Mouse (Mus musculus) ovary, postnatal 10 days (tissue): ENCODE measurements around the gene Nfya.
A peak's percentile ranks its signal among the peaks of the same experiment; 100 is the strongest.

Experiments used
- DNase-seq: peaks from one replicate; pipeline ENCODE4 v3.0.0; 2022; ENCODE audit warnings: low spot score

The Nfya gene

GRCm38 (mm10) chr17:48430394-48430793 is 20.7 kb upstream of the Nfya start:
- DNase-seq, result no peak

GRCm38 (mm10) chr17:48427852-48428530 is 18.3 kb upstream of the Nfya start:
- no peak for DNase-seq

GRCm38 (mm10) chr17:48426991-48427750 is 17.5 kb upstream of the Nfya start:
- no peak for DNase-seq

- DNase-seq, result no peak
These were observed 16.3 kb upstream of the Nfya start for GRCm38 (mm10) chr17:48425823-48426612.

GRCm38 (mm10) chr17:48424237-48424636 is 14.5 kb upstream of the Nfya start:
- DNase-seq, result no peak

- no peak for DNase-seq
These were observed 9.9 kb upstream of the Nfya start for GRCm38 (mm10) chr17:48419571-48419970.

GRCm38 (mm10) chr17:48418781-48419180 is 9.1 kb upstream of the Nfya start:
- DNase-seq, result no peak

GRCm38 (mm10) chr17:48418174-48418573 is 8.5 kb upstream of the Nfya start:
- no peak for DNase-seq

- DNase-seq, result no peak
These were observed 7.8 kb upstream of the Nfya start for GRCm38 (mm10) chr17:48417521-48417920.

- DNase-seq, result no peak
These were observed 6.9 kb upstream of the Nfya start for GRCm38 (mm10) chr17:48416425-48417195.

GRCm38 (mm10) chr17:48416011-48416410 is 6.3 kb upstream of the Nfya start:
- DNase-seq, result no peak

- DNase-seq, result no peak
These were observed 1.5 kb upstream of the Nfya start for GRCm38 (mm10) chr17:48411241-48411640.

GRCm38 (mm10) chr17:48410299-48410785 is 636 bp upstream of the Nfya start:
- DNase-seq, result no peak

- peak; percentile 34 for DNase-seq
These were observed 997 bp downstream of the Nfya start for GRCm38 (mm10) chr17:48408526-48409291.

GRCm38 (mm10) chr17:48407910-48408525 is 1.7 kb downstream of the Nfya start:
- DNase-seq, result no peak

- DNase-seq, result no peak
These were observed 2.6 kb downstream of the Nfya start for GRCm38 (mm10) chr17:48407154-48407553.

- no peak for DNase-seq
These were observed 5.0 kb downstream of the Nfya start for GRCm38 (mm10) chr17:48404706-48405105.

- no peak for DNase-seq
These were observed 5.9 kb downstream of the Nfya start for GRCm38 (mm10) chr17:48403848-48404247.

GRCm38 (mm10) chr17:48402751-48403150 is 7.0 kb downstream of the Nfya start:
- DNase-seq, result no peak

GRCm38 (mm10) chr17:48401710-48402109 is 8.0 kb downstream of the Nfya start:
- no peak for DNase-seq

- DNase-seq, result no peak
These were observed 17.1 kb downstream of the Nfya start for GRCm38 (mm10) chr17:48392616-48393015.
